Mouse (Mus musculus) limb, embryonic 15.5 days (tissue): ENCODE data around the gene Nap1l1. TPM values are rescaled to one million over a fixed set of nuclear protein-coding genes. Genes with fewer than 3 reads are reported as not detected.
"Not testable (repeated sequence)": the region's sequence is repeated elsewhere in the genome, so short reads cannot be mapped to it uniquely, and the experiment has no call there.

Experiments
- ATAC-seq: fragments of 200-750 bp; cut with Nextera tagmentation; 2 replicates; pipeline ENCODE4 v1.8.0; 2017; ENCODE audit warnings: low read depth, moderate TSS enrichment; ENCODE audit not compliant: insufficient number of reproducible peaks, low FRiP score, low TSS enrichment
- H3K27ac ChIP-seq: fragments of 300-500 bp; sonication (generic); 2 replicates; pipeline ENCODE4 v1.5.1; 2015; ENCODE audit warnings: moderate library complexity, mild to moderate bottlenecking, inconsistent platforms
- H3K27me3 ChIP-seq: fragments of 300-500 bp; sonication (generic); 2 replicates; pipeline ENCODE4 v1.6.1; 2015; ENCODE audit warnings: inconsistent platforms
- H3K36me3 ChIP-seq: fragments of 300-500 bp; sonication (generic); 2 replicates; pipeline ENCODE4 v1.6.1; 2015; ENCODE audit warnings: inconsistent platforms
- H3K4me1 ChIP-seq: fragments of 300-500 bp; sonication (generic); 2 replicates; pipeline ENCODE4 v1.6.1; 2015; ENCODE audit warnings: inconsistent platforms
- H3K4me2 ChIP-seq: fragments of 300-500 bp; sonication (generic); 2 replicates; pipeline ENCODE4 v1.6.1; 2015; ENCODE audit warnings: mild to moderate bottlenecking, inconsistent platforms
- H3K4me3 ChIP-seq: fragments of 300-500 bp; sonication (generic); 2 replicates; pipeline ENCODE4 v1.5.1; 2015; ENCODE audit warnings: mild to moderate bottlenecking, inconsistent platforms
- H3K9ac ChIP-seq: fragments of 300-500 bp; sonication (generic); 2 replicates; pipeline ENCODE4 v1.6.1; 2015; ENCODE audit warnings: inconsistent platforms
- H3K9me3 ChIP-seq: fragments of 300-500 bp; sonication (generic); 2 replicates; pipeline ENCODE4 v1.6.1; 2016; ENCODE audit warnings: inconsistent platforms
- WGBS: fragments of 180-500 bp; shearing (Covaris S2); methylation state at CpG from one replicate; pipeline ENCODE4 v1.1.7; 2015; 5-methylcytosine and 5-hydroxymethylcytosine counted together
- polyA plus RNA-seq: library from polyadenylated mRNA; unstranded; fragments of >200 nt; fragmentation: Nextera tagmentation; extraction: Ambion mirVana; gene quantifications from 2 replicates; pipeline ENCODE4 v1.2.1, GENCODE M21; 2015

Nap1l1 gene
- 186 and 213 TPM in 2 replicates for polyA plus RNA-seq

- no peaks in the 10 kb centered on the region for H3K36me3 ChIP-seq
- H3K4me1 ChIP-seq: peaks cover 20% of the 10 kb centered on the region
- ATAC-seq: peak; percentile 99
- H3K27ac ChIP-seq: peak within 1 kb of the TSS; percentile 95
- peak within 1 kb of the TSS; percentile 99 for H3K9ac ChIP-seq
- H3K9me3 ChIP-seq: no peaks in the 10 kb centered on the region
- WGBS: 1% methylated on average over 75 of the region's 80 CpGs
- H3K4me2 ChIP-seq: peak within 1 kb of the TSS; percentile 78
- H3K27me3 ChIP-seq: no peaks in the 10 kb centered on the region
- peak within 1 kb of the TSS; percentile 97 for H3K4me3 ChIP-seq
Observed at GRCm38 (mm10) chr10:111472686-111473510, at the start of gene Nap1l1. Nap1l1 (plus strand) TSS chr10:111473223.

GRCm38 (mm10) chr10:111426491-111426890, 46.5 kb upstream of the Nap1l1 start:
- WGBS: 94% methylated on average over 1 of the region's 1 CpGs
- ATAC-seq: no peak

DNA sequence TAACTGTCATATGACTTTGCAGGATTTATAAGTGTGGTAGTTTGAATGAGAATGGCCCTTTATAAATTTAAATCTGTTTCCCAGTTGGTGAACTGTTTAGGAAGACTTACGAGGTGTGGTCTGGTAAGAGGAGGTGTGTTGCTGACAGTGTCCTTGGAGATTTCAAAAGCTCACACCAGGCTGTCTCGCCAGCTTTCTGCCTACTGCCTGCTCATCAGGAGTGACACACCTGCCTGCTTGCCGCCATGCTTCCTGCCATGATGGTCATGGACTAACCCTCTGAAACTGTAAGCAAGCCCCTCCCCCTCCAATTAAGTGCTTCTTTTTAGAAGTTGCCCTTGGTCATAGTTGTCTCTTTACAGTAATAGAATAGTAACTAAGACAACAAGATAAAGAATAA, 39.5 kb upstream of the Nap1l1 start:
- H3K36me3 ChIP-seq: no peaks in the 10 kb centered on the region
- H3K9ac ChIP-seq: no peak overlapping the region
- WGBS: 88% methylated on average over 3 of the region's 3 CpGs
- no peak overlapping the region for H3K4me3 ChIP-seq
- H3K4me1 ChIP-seq: no peaks in the 10 kb centered on the region
- ATAC-seq: no peak
- H3K27me3 ChIP-seq: no peaks in the 10 kb centered on the region
- H3K4me2 ChIP-seq: no peak overlapping the region
- no peaks in the 10 kb centered on the region for H3K9me3 ChIP-seq
- no peak overlapping the region for H3K27ac ChIP-seq

More at GRCm38 (mm10) chr10:111426491-111426890, 46.5 kb upstream of the Nap1l1 start:
- Histone ChIP-seq H3K27me3 (no peaks in the 10 kb centered on the region), H3K9me3 (no peaks in the 10 kb centered on the region), H3K27ac (no peak overlapping the region), H3K4me1 (0 out of 2 replicates have a peak, but pooled peaks cover 3% of the 10 kb centered on the region), H3K4me2 (no peak overlapping the region), H3K9ac (no peak overlapping the region), H3K36me3 (no peaks in the 10 kb centered on the region), H3K4me3 (no peak overlapping the region)

GRCm38 (mm10) chr10:111441034-111441440, 32.0 kb upstream of the Nap1l1 start:
- Histone ChIP-seq H3K36me3 (no peaks in the 10 kb centered on the region), H3K4me3 (no peak overlapping the region), H3K9ac (no peak overlapping the region), H3K4me1 (no peaks in the 10 kb centered on the region), H3K27me3 (no peaks in the 10 kb centered on the region), H3K9me3 (no peaks in the 10 kb centered on the region), H3K4me2 (no peak overlapping the region), H3K27ac (no peak overlapping the region)
- no peak for ATAC-seq
- 58% methylated on average over 3 of the region's 3 CpGs for WGBS

DNA sequence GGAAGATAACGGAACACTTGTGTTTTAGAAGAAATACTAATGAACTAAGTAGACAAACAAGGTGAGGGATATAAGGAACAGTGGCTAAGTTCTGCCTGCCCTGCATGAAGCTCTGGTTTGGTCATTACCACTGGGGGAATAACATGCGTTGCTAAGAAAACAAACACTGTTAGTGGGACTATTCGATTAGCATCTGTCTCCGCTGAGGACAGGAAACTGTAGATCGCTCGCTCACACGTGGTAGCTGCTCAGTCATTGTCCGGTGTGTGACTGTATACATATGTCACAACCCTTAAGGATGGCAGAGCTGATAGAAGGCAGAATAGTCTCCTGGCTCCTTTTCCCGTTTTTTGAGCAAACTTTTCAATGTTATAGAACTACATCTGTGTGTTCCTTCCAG, 28.8 kb upstream of the Nap1l1 start:
- Histone ChIP-seq H3K27me3 (no peaks in the 10 kb centered on the region), H3K4me2 (no peak overlapping the region), H3K9ac (no peak overlapping the region), H3K27ac (no peak overlapping the region), H3K36me3 (no peaks in the 10 kb centered on the region), H3K4me1 (no peaks in the 10 kb centered on the region), H3K9me3 (no peaks in the 10 kb centered on the region), H3K4me3 (no peak overlapping the region)
- ATAC-seq: no peak
- WGBS: 78% methylated on average over 9 of the region's 9 CpGs

GRCm38 (mm10) chr10:111445939-111446671, 26.9 kb upstream of the Nap1l1 start:
- no peaks in the 10 kb centered on the region for H3K9me3 ChIP-seq
- ATAC-seq: no peak
- H3K36me3 ChIP-seq: no peaks in the 10 kb centered on the region
- no peak overlapping the region for H3K9ac ChIP-seq
- WGBS: 50% methylated on average over 9 of the region's 9 CpGs
- no peaks in the 10 kb centered on the region for H3K4me1 ChIP-seq
- H3K4me3 ChIP-seq: no peak overlapping the region
- no peak overlapping the region for H3K27ac ChIP-seq
- no peak overlapping the region for H3K4me2 ChIP-seq
- no peaks in the 10 kb centered on the region for H3K27me3 ChIP-seq

- not testable (repeated sequence) for H3K9me3 ChIP-seq, H3K4me3 ChIP-seq, H3K36me3 ChIP-seq, H3K4me1 ChIP-seq, H3K27me3 ChIP-seq, H3K9ac ChIP-seq, ATAC-seq, H3K27ac ChIP-seq, H3K4me2 ChIP-seq
- WGBS: 92% methylated on average over 3 of the region's 3 CpGs
Observed at GRCm38 (mm10) chr10:111446672-111447008, 26.4 kb upstream of the Nap1l1 start.

DNA sequence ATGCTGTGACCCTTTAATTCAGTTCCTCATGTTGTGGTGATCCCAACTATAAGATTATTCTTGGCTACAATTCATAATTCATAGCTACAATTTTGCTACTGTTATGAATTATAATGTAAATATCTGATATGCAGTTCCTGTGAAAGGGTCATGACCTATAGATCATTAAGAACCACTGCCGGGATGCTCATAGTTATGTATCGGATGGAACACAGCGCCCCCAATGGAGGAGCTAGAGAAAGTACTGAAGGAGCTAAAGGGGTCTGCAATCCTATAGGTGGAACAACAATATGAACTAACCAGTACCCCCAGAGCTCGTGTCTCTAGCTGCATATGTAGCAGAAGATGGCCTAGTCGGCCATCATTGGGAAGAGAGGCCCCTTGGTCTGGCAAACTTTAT, 23.4 kb upstream of the Nap1l1 start:
- not testable (repeated sequence) for H3K36me3 ChIP-seq, H3K27ac ChIP-seq, ATAC-seq

GRCm38 (mm10) chr10:111451683-111452322, 21.2 kb upstream of the Nap1l1 start:
- H3K36me3 ChIP-seq: no peaks in the 10 kb centered on the region
- ATAC-seq: no peak
- 75% methylated on average over 1 of the region's 1 CpGs for WGBS

More for the DNA sequence above, 23.4 kb upstream of the Nap1l1 start:
- not testable (repeated sequence) for H3K4me3 ChIP-seq, H3K27me3 ChIP-seq, H3K9me3 ChIP-seq, H3K9ac ChIP-seq, H3K4me2 ChIP-seq, H3K4me1 ChIP-seq
- WGBS: 63% methylated on average over 5 of the region's 5 CpGs

GRCm38 (mm10) chr10:111452426-111452825, 20.6 kb upstream of the Nap1l1 start:
- WGBS: 81% methylated on average over 11 of the region's 11 CpGs

More at GRCm38 (mm10) chr10:111451683-111452322, 21.2 kb upstream of the Nap1l1 start:
- no peaks in the 10 kb centered on the region for H3K27me3 ChIP-seq
- no peaks in the 10 kb centered on the region for H3K4me1 ChIP-seq
- H3K9ac ChIP-seq: no peak overlapping the region
- H3K27ac ChIP-seq: no peak overlapping the region
- no peaks in the 10 kb centered on the region for H3K9me3 ChIP-seq
- H3K4me3 ChIP-seq: no peak overlapping the region
- H3K4me2 ChIP-seq: no peak overlapping the region

GRCm38 (mm10) chr10:111454698-111455308, 18.2 kb upstream of the Nap1l1 start:
- H3K9me3 ChIP-seq: no peaks in the 10 kb centered on the region
- H3K27me3 ChIP-seq: no peaks in the 10 kb centered on the region
- no peak overlapping the region for H3K27ac ChIP-seq
- no peak overlapping the region for H3K9ac ChIP-seq
- no peak overlapping the region for H3K4me2 ChIP-seq
- WGBS: 64% methylated on average over 8 of the region's 8 CpGs
- ATAC-seq: no peak
- H3K4me3 ChIP-seq: no peak overlapping the region
- peaks cover 8% of the 10 kb centered on the region; the same call in 1 of the 2 replicates for H3K4me1 ChIP-seq
- H3K36me3 ChIP-seq: no peaks in the 10 kb centered on the region

More at GRCm38 (mm10) chr10:111452426-111452825, 20.6 kb upstream of the Nap1l1 start:
- Histone ChIP-seq H3K9ac (no peak overlapping the region), H3K36me3 (no peaks in the 10 kb centered on the region), H3K4me3 (no peak overlapping the region), H3K9me3 (no peaks in the 10 kb centered on the region), H3K27me3 (no peaks in the 10 kb centered on the region), H3K27ac (no peak overlapping the region), H3K4me2 (no peak overlapping the region), H3K4me1 (no peaks in the 10 kb centered on the region)
- no peak for ATAC-seq
